Mouse (Mus musculus): ENCODE results near the gene Alox5ap. TPM values are rescaled to one million over a fixed set of nuclear protein-coding genes. Genes with fewer than 3 reads are reported as not detected.

Alox5ap gene
- polyA plus RNA-seq (2016; fragmentation: Nextera tagmentation; extraction: Ambion mirVana), result 6.2 and 8.7 TPM in 2 replicates

DNA sequence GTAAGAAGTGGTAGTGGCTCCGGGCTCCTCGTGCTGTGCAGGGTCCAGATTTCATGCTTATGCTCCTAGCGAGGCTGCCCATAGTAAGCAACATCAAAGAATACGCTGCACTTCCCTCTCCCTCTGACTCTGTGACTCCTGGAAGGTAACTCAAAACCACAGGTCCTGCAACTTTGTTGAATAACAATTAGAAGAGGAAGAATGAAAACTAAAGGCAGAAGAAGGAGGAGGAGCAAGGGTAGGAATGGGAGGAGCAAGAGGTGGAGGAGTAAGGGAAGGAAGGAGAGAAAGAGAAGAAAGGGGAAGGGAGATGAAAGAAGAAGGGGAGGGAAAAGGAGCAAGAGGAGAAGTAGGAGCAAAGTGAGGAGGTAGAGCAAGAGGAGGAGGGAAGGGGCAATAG is at the start of gene Alox5ap:
Alox5ap (plus strand) TSS at position 363 of the 400 bp plus-strand sequence.
- Histone ChIP-seq H3K36me3 (no peaks in the 10 kb centered on the region), H3K27ac (peak within 1 kb of the TSS; percentile 19; the same call in 1 of the 2 replicates), H3K9me3 (replicated peaks) (no peaks in the 10 kb centered on the region; the same call in 1 of the 2 replicates), H3K4me1 (peaks cover 14% of the 10 kb centered on the region), H3K4me3 (no peak within 1 kb of the TSS), H3K27me3 (ENCODE audit: low read depth, poor library complexity, severe bottlenecking) (no peaks in the 10 kb centered on the region)
- WGBS, result 62% methylated on average over 4 of the region's 4 CpGs
- DNase-seq (ENCODE audit: low spot score), result no peak

GRCm38 (mm10) chr5:149215540-149215939 is 49.0 kb upstream of the Alox5ap start:
- H3K27me3 ChIP-seq (ENCODE audit: low read depth, poor library complexity, severe bottlenecking), result no peaks in the 10 kb centered on the region
- H3K36me3 ChIP-seq, result peaks cover 78% of the 10 kb centered on the region
- WGBS, result 97% methylated on average over 7 of the region's 7 CpGs
- no peak overlapping the region for H3K4me3 ChIP-seq
- DNase-seq (ENCODE audit: low spot score), result no peak
- no peaks in the 10 kb centered on the region for H3K4me1 ChIP-seq
- no peak overlapping the region for H3K27ac ChIP-seq
- H3K9me3 ChIP-seq (replicated peaks), result no peaks in the 10 kb centered on the region

DNA sequence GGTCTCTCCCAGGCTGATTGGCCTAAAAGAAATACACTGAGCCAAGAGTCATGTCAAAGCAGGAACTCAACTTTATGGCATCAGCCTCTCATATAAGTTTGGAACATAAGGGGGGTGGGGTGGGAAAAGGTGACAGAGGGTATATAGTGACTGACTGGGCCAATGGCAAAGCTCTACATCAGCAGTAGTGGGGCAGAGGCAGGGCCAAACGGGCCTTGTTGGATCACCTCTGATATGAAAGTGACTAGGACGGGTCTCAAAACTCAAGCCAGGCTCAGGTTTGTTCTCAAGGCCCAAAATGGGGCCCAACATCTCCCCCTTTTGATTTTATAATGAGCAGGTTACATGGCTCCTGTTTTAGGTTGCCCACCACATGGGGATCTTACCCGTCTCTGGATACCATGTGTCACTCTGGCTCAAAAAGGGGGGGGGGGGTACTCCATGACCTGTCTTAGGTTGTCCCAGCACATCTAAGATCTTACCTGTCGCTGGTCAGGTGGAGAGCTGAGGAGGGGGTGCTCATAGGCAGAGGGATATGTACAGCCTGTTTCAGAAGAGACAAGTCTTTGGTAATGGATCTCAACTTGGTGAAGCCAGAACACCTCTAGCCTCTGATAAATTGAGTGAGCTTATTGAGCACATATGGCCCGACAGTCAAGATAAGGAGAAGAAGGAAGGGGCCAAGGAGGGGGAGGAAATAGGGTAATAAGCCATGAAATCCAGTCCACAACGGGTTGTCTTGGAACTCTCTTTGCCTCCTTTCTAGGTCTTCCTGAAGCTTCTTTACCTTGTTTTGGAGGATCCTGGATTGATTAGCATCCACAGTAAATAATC is 46.8 kb upstream of the Alox5ap start:
- H3K27me3 ChIP-seq (ENCODE audit: low read depth, poor library complexity, severe bottlenecking), result no peaks in the 10 kb centered on the region
- DNase-seq (ENCODE audit: low spot score), result no peak
- no peak overlapping the region for H3K27ac ChIP-seq
- no peaks in the 10 kb centered on the region for H3K9me3 ChIP-seq (replicated peaks)
- no peak overlapping the region for H3K4me3 ChIP-seq
- H3K36me3 ChIP-seq, result peaks cover 56% of the 10 kb centered on the region
- no peaks in the 10 kb centered on the region for H3K4me1 ChIP-seq
- WGBS, result 83% methylated on average over 6 of the region's 6 CpGs

DNA sequence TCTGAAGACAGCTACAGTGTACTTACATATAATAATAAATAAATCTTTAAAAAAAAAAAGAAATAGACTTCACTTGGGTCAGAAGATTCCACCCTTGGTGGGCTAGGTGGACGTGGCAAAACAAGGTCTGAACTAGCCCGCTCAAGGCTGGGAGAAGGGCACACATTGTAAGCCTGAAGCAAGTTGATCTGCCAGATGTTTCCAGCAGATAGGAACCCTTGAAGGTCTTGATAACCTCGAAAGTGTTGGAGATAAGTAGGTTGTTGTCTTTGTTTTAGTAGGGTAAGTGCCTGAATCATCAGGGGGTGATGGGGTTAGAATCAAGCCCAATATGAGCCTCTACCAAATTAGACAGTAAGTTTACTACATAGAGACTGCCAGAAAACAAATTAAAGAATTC is 45.1 kb upstream of the Alox5ap start:
- Histone ChIP-seq H3K27ac (no peak overlapping the region), H3K4me3 (no peak overlapping the region), H3K9me3 (replicated peaks) (no peaks in the 10 kb centered on the region), H3K36me3 (peaks cover 39% of the 10 kb centered on the region), H3K27me3 (ENCODE audit: low read depth, poor library complexity, severe bottlenecking) (no peaks in the 10 kb centered on the region), H3K4me1 (peaks cover 11% of the 10 kb centered on the region)
- WGBS, result 89% methylated on average over 3 of the region's 3 CpGs
- DNase-seq (ENCODE audit: low spot score), result no peak

DNA sequence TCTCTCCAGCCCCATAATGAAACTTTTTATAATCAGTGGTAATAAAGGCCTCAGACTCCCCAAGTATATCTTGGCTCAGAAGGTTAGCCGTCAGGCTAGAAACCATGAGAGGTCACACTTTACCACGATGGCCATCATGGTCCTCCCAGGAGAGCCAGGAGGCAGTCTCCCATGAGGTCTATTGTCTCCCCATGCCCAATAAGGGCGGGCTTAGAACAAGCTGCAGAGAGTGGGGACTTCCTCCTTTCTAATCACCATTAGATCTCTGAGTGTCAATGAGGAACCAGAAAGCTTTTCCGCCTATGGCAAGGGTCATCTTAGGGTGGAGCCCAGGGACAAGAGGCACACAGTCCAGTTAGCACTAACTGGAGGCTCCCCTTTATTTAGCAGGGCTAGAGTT is 43.2 kb upstream of the Alox5ap start:
- no peak overlapping the region for H3K27ac ChIP-seq
- H3K4me3 ChIP-seq, result no peak overlapping the region
- H3K36me3 ChIP-seq, result peaks cover 20% of the 10 kb centered on the region
- no peaks in the 10 kb centered on the region for H3K27me3 ChIP-seq (ENCODE audit: low read depth, poor library complexity, severe bottlenecking)
- DNase-seq (ENCODE audit: low spot score), result no peak
- peaks cover 14% of the 10 kb centered on the region for H3K4me1 ChIP-seq
- no peaks in the 10 kb centered on the region for H3K9me3 ChIP-seq (replicated peaks)
- WGBS, result 90% methylated on average over 4 of the region's 4 CpGs

DNA sequence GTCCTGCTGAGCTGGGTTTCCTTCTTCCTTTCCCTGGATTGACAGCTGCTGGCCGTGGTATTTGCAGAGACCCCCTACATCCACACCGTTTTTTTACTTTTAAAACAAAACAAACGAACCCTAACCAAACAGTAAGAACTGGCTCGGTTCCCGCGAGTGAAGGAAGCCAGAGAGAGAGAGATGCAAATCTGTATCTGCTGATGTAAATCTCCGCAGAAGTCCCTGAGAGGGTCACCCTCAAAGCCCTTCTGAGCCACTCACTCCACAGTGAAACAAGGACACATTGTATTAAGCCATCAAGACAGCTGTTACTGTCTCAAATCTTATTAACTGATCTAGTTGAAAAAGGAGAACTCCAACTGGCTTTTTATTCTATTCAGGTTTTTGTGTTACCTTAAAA is 39.9 kb upstream of the Alox5ap start:
- H3K9me3 ChIP-seq (replicated peaks), result no peaks in the 10 kb centered on the region
- WGBS, result 48% methylated on average over 7 of the region's 7 CpGs
- no peak overlapping the region for H3K4me3 ChIP-seq
- H3K36me3 ChIP-seq, result no peaks in the 10 kb centered on the region
- H3K4me1 ChIP-seq, result peaks cover 18% of the 10 kb centered on the region
- H3K27ac ChIP-seq, result 0 out of 2 replicates have a peak overlapping the region, but pooled peaks have one; percentile 42
- no peak for DNase-seq (ENCODE audit: low spot score)
- H3K27me3 ChIP-seq (ENCODE audit: low read depth, poor library complexity, severe bottlenecking), result no peaks in the 10 kb centered on the region

DNA sequence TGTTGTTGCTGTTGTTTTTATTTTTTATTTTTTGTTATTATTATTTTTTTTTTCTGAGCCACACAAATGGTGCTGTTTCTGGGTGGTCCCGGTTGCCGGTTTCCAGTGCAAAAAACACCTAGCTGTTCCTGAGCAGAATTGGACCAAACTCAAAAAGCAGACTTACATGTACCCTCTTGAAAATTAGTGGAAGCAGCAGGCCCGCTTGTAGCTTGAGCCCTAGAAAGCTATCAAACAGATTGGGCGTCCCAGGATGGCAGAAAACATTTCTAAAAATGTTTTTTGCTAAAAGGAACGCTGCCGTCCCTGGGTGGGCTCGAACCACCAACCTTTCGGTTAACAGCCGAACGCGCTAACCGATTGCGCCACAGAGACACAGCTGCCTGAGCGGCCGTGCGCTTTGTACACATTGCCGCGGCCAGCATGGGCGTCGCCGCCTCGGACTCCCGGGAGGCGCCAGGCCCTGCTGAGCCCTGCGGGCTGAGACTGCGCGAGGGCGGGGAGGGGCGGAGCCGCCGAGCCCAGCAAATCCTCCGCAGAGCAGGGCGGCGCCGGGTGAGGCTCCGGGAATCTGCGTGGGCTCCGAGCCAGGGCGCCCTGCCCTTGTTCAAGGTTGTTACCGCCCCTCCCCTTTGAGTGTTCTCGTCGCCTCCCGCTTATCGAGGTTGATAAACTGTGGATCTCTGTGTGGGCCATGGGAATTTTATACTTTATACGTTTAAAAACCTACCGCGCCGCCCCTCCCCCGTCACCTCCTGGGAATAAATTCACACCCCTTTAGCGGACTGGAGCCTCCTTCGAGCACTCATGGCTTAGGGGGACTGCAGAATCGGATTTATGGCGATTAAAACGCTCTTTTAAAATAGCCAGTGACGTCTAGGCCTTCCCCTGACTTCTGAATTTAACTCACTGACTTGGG is 35.6 kb upstream of the Alox5ap start:
- Histone ChIP-seq H3K4me3 (peak overlapping the region; percentile 62), H3K27ac (peak overlapping the region; percentile 89), H3K9me3 (replicated peaks) (no peaks in the 10 kb centered on the region), H3K36me3 (no peaks in the 10 kb centered on the region), H3K27me3 (ENCODE audit: low read depth, poor library complexity, severe bottlenecking) (no peaks in the 10 kb centered on the region), H3K4me1 (peaks cover 21% of the 10 kb centered on the region)
- peak; percentile 99 for DNase-seq (ENCODE audit: low spot score)
- WGBS, result 3% methylated on average over 55 of the region's 55 CpGs

- H3K27ac ChIP-seq, result peak overlapping the region; percentile 89
- no peaks in the 10 kb centered on the region for H3K36me3 ChIP-seq
- H3K9me3 ChIP-seq (replicated peaks), result no peaks in the 10 kb centered on the region
- WGBS, result 70% methylated on average over 18 of the region's 18 CpGs
- peak overlapping the region; percentile 62 for H3K4me3 ChIP-seq
- no peak for DNase-seq (ENCODE audit: low spot score)
- H3K27me3 ChIP-seq (ENCODE audit: low read depth, poor library complexity, severe bottlenecking), result no peaks in the 10 kb centered on the region
- peaks cover 13% of the 10 kb centered on the region for H3K4me1 ChIP-seq
Observed at GRCm38 (mm10) chr5:149229619-149230339, 34.8 kb upstream of the Alox5ap start.

GRCm38 (mm10) chr5:149235002-149235401 is 29.6 kb upstream of the Alox5ap start:
- Histone ChIP-seq H3K4me3 (no peak overlapping the region), H3K27me3 (ENCODE audit: low read depth, poor library complexity, severe bottlenecking) (no peaks in the 10 kb centered on the region), H3K36me3 (no peaks in the 10 kb centered on the region), H3K4me1 (peaks cover 8% of the 10 kb centered on the region; the same call in 1 of the 2 replicates), H3K27ac (no peak overlapping the region), H3K9me3 (replicated peaks) (no peaks in the 10 kb centered on the region)
- DNase-seq (ENCODE audit: low spot score), result no peak
- 85% methylated on average over 7 of the region's 7 CpGs for WGBS

DNA sequence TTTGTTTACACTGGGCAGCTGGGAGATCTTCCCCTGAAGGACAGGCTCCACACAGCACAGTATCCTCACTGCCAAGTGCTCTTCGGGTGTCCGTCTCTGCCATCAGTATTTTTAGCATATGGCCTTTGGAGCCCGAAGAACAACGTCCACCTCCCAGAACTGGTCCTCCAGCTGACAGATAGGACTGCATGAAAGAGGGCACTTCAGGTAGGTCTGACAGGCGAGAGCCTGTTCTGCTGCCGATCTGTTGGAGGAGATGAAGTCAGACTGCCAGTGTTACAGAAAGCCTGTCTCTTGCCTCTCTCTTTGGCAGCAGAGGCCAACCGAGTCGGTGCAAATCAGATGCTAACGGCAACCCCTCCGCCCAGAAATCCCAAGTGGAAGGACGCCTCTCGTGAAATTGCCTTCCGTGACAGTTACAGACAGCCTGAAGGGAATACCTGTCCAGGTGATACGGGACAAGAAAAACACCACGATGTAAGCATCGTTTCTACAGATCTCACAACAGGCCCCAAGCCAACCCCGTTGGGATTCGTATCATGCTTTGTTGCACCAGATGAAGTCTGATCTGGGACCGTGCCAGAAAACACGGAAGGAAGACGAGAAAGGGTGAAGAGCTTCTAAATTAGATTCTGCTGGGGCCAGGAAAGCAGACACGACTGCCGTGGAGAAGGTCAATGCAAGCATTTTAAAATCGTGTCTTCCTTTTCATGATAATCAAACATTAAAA is 27.2 kb upstream of the Alox5ap start:
- WGBS, result 91% methylated on average over 24 of the region's 24 CpGs
- H3K36me3 ChIP-seq, result no peaks in the 10 kb centered on the region
- no peak overlapping the region for H3K27ac ChIP-seq
- peaks cover 8% of the 10 kb centered on the region; the same call in 1 of the 2 replicates for H3K4me1 ChIP-seq
- H3K9me3 ChIP-seq (replicated peaks), result 0 out of 2 replicates have a peak, but pooled peaks cover 2% of the 10 kb centered on the region
- H3K27me3 ChIP-seq (ENCODE audit: low read depth, poor library complexity, severe bottlenecking), result no peaks in the 10 kb centered on the region
- DNase-seq (ENCODE audit: low spot score), result no peak
- H3K4me3 ChIP-seq, result no peak overlapping the region

- H3K4me1 ChIP-seq, result peaks cover 18% of the 10 kb centered on the region
- WGBS, result 98% methylated on average over 5 of the region's 5 CpGs
- H3K27ac ChIP-seq, result no peak overlapping the region
- no peak for DNase-seq (ENCODE audit: low spot score)
- no peaks in the 10 kb centered on the region for H3K27me3 ChIP-seq (ENCODE audit: low read depth, poor library complexity, severe bottlenecking)
- no peak overlapping the region for H3K4me3 ChIP-seq
- no peaks in the 10 kb centered on the region for H3K36me3 ChIP-seq
- 0 out of 2 replicates have a peak, but pooled peaks cover 2% of the 10 kb centered on the region for H3K9me3 ChIP-seq (replicated peaks)
Observed at GRCm38 (mm10) chr5:149242467-149242866, 22.1 kb upstream of the Alox5ap start.

DNA sequence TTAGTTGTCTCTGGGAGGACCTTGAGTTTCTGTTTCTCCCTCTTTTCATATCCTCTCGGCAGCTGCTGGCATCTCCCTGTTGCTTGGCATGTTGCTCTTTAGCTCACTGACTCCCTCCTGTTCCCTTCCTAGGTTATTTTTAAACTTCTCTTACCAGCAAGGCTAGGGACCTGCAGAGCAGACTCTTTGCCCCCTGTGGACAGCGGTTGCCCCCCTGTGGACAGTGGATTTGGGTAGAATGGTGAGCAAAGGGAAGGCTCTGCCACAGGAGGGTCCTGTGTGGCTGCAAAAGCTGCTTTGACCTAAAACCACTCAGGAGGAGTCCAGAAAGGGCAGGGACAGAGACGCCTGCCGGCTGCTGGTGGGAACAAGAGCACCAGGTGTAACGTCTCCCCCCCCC is 21.5 kb upstream of the Alox5ap start:
- H3K4me1 ChIP-seq, result peaks cover 21% of the 10 kb centered on the region
- H3K27me3 ChIP-seq (ENCODE audit: low read depth, poor library complexity, severe bottlenecking), result no peaks in the 10 kb centered on the region
- H3K9me3 ChIP-seq (replicated peaks), result 0 out of 2 replicates have a peak, but pooled peaks cover 2% of the 10 kb centered on the region
- no peak for DNase-seq (ENCODE audit: low spot score)
- no peak overlapping the region for H3K27ac ChIP-seq
- H3K36me3 ChIP-seq, result no peaks in the 10 kb centered on the region
- WGBS, result 46% methylated on average over 5 of the region's 5 CpGs
- no peak overlapping the region for H3K4me3 ChIP-seq

All from limb, embryonic 10.5 days (tissue).